Mouse (Mus musculus): ENCODE results near the gene Emcn. TPM values are rescaled to one million over a fixed set of nuclear protein-coding genes. Genes with fewer than 3 reads are reported as not detected.

The Emcn gene
- polyA plus RNA-seq (2015; fragmentation: Nextera tagmentation; extraction: Ambion mirVana): 2.1 and 2.2 TPM in 2 replicates

- Histone ChIP-seq H3K4me3 (replicated peaks) (no peak within 1 kb of the TSS), H3K27me3 (no peaks in the 10 kb centered on the region), H3K4me1 (replicated peaks) (no peaks in the 10 kb centered on the region), H3K4me2 (no peak within 1 kb of the TSS), H3K9ac (no peak within 1 kb of the TSS), H3K36me3 (replicated peaks) (no peaks in the 10 kb centered on the region), H3K27ac (replicated peaks) (no peak within 1 kb of the TSS), H3K9me3 (replicated peaks) (no peaks in the 10 kb centered on the region)
- 14% methylated on average over 8 of the region's 8 CpGs for WGBS (ENCODE audit: insufficient replicate concordance)
- no peak for ATAC-seq (ENCODE audit: insufficient read depth)
Measured at GRCm38 (mm10) chr3:137340938-137341337, at the start of gene Emcn. Gene Emcn (plus strand): TSS chr3:137341067.

GRCm38 (mm10) chr3:137293174-137293591 is 47.7 kb upstream of the Emcn start:
- WGBS (ENCODE audit: insufficient replicate concordance): 2% methylated on average over 6 of the region's 6 CpGs
- ATAC-seq (ENCODE audit: insufficient read depth): no peak
- no peaks in the 10 kb centered on the region for H3K4me1 ChIP-seq (replicated peaks)
- H3K36me3 ChIP-seq (replicated peaks): no peaks in the 10 kb centered on the region
- no peaks in the 10 kb centered on the region for H3K9me3 ChIP-seq (replicated peaks)
- no peak overlapping the region for H3K9ac ChIP-seq
- no peak overlapping the region for H3K4me3 ChIP-seq (replicated peaks)
- no peak overlapping the region for H3K4me2 ChIP-seq
- no peaks in the 10 kb centered on the region for H3K27me3 ChIP-seq
- no peak overlapping the region for H3K27ac ChIP-seq (replicated peaks)

GRCm38 (mm10) chr3:137298230-137298629 is 42.6 kb upstream of the Emcn start:
- ATAC-seq (ENCODE audit: insufficient read depth): no peak
- Histone ChIP-seq H3K27me3 (no peaks in the 10 kb centered on the region), H3K9ac (no peak overlapping the region), H3K4me2 (no peak overlapping the region), H3K4me1 (replicated peaks) (no peaks in the 10 kb centered on the region), H3K4me3 (replicated peaks) (no peak overlapping the region), H3K27ac (replicated peaks) (no peak overlapping the region), H3K36me3 (replicated peaks) (no peaks in the 10 kb centered on the region), H3K9me3 (replicated peaks) (no peaks in the 10 kb centered on the region)
- WGBS (ENCODE audit: insufficient replicate concordance): 47% methylated on average over 2 of the region's 2 CpGs

- H3K9ac ChIP-seq: no peak overlapping the region
- H3K9me3 ChIP-seq (replicated peaks): no peaks in the 10 kb centered on the region
- ATAC-seq (ENCODE audit: insufficient read depth): no peak
- 34% methylated on average over 3 of the region's 3 CpGs for WGBS (ENCODE audit: insufficient replicate concordance)
- H3K27me3 ChIP-seq: no peaks in the 10 kb centered on the region
- H3K4me1 ChIP-seq (replicated peaks): no peaks in the 10 kb centered on the region
- no peak overlapping the region for H3K4me3 ChIP-seq (replicated peaks)
- no peaks in the 10 kb centered on the region for H3K36me3 ChIP-seq (replicated peaks)
- H3K27ac ChIP-seq (replicated peaks): no peak overlapping the region
- H3K4me2 ChIP-seq: no peak overlapping the region
Measured at GRCm38 (mm10) chr3:137300210-137300609, 40.7 kb upstream of the Emcn start.

- Histone ChIP-seq H3K9me3 (replicated peaks) (no peaks in the 10 kb centered on the region), H3K4me2 (no peak overlapping the region), H3K27me3 (no peaks in the 10 kb centered on the region), H3K36me3 (replicated peaks) (no peaks in the 10 kb centered on the region), H3K27ac (replicated peaks) (no peak overlapping the region), H3K4me3 (replicated peaks) (no peak overlapping the region), H3K4me1 (replicated peaks) (no peaks in the 10 kb centered on the region), H3K9ac (no peak overlapping the region)
- ATAC-seq (ENCODE audit: insufficient read depth): no peak
Measured at GRCm38 (mm10) chr3:137301195-137301594, 39.7 kb upstream of the Emcn start.

- Histone ChIP-seq H3K27me3 (no peaks in the 10 kb centered on the region), H3K4me3 (replicated peaks) (no peak overlapping the region), H3K36me3 (replicated peaks) (no peaks in the 10 kb centered on the region), H3K27ac (replicated peaks) (no peak overlapping the region), H3K4me1 (replicated peaks) (no peaks in the 10 kb centered on the region), H3K4me2 (no peak overlapping the region), H3K9me3 (replicated peaks) (no peaks in the 10 kb centered on the region), H3K9ac (no peak overlapping the region)
- ATAC-seq (ENCODE audit: insufficient read depth): no peak
- WGBS (ENCODE audit: insufficient replicate concordance): 53% methylated on average over 4 of the region's 4 CpGs
Measured at GRCm38 (mm10) chr3:137302804-137303203, 38.1 kb upstream of the Emcn start.

GRCm38 (mm10) chr3:137309959-137310358 is 30.9 kb upstream of the Emcn start:
- no peaks in the 10 kb centered on the region for H3K27me3 ChIP-seq

GRCm38 (mm10) chr3:137312540-137312939 is 28.3 kb upstream of the Emcn start:
- WGBS (ENCODE audit: insufficient replicate concordance): 52% methylated on average over 3 of the region's 3 CpGs
- Histone ChIP-seq H3K4me2 (no peak overlapping the region), H3K9ac (no peak overlapping the region)

More at GRCm38 (mm10) chr3:137309959-137310358, 30.9 kb upstream of the Emcn start:
- Histone ChIP-seq H3K36me3 (replicated peaks) (no peaks in the 10 kb centered on the region), H3K4me2 (no peak overlapping the region), H3K27ac (replicated peaks) (no peak overlapping the region), H3K4me1 (replicated peaks) (no peaks in the 10 kb centered on the region), H3K9me3 (replicated peaks) (no peaks in the 10 kb centered on the region), H3K9ac (no peak overlapping the region), H3K4me3 (replicated peaks) (no peak overlapping the region)
- no peak for ATAC-seq (ENCODE audit: insufficient read depth)

GRCm38 (mm10) chr3:137313775-137314362 is 27.0 kb upstream of the Emcn start:
- H3K4me2 ChIP-seq: no peak overlapping the region
- no peak overlapping the region for H3K4me3 ChIP-seq (replicated peaks)
- 66% methylated on average over 2 of the region's 2 CpGs for WGBS (ENCODE audit: insufficient replicate concordance)
- no peaks in the 10 kb centered on the region for H3K4me1 ChIP-seq (replicated peaks)
- no peaks in the 10 kb centered on the region for H3K36me3 ChIP-seq (replicated peaks)
- H3K9ac ChIP-seq: no peak overlapping the region
- H3K27me3 ChIP-seq: no peaks in the 10 kb centered on the region
- H3K27ac ChIP-seq (replicated peaks): no peak overlapping the region
- no peak for ATAC-seq (ENCODE audit: insufficient read depth)
- no peaks in the 10 kb centered on the region for H3K9me3 ChIP-seq (replicated peaks)

More at GRCm38 (mm10) chr3:137312540-137312939, 28.3 kb upstream of the Emcn start:
- no peak overlapping the region for H3K4me3 ChIP-seq (replicated peaks)
- no peak for ATAC-seq (ENCODE audit: insufficient read depth)
- H3K27ac ChIP-seq (replicated peaks): no peak overlapping the region
- no peaks in the 10 kb centered on the region for H3K4me1 ChIP-seq (replicated peaks)
- H3K36me3 ChIP-seq (replicated peaks): no peaks in the 10 kb centered on the region
- no peaks in the 10 kb centered on the region for H3K27me3 ChIP-seq
- H3K9me3 ChIP-seq (replicated peaks): no peaks in the 10 kb centered on the region

- no peak overlapping the region for H3K27ac ChIP-seq (replicated peaks)
- no peak overlapping the region for H3K9ac ChIP-seq
- 75% methylated on average over 2 of the region's 2 CpGs for WGBS (ENCODE audit: insufficient replicate concordance)
- no peaks in the 10 kb centered on the region for H3K27me3 ChIP-seq
- H3K4me3 ChIP-seq (replicated peaks): no peak overlapping the region
- no peak overlapping the region for H3K4me2 ChIP-seq
- H3K4me1 ChIP-seq (replicated peaks): no peaks in the 10 kb centered on the region
- ATAC-seq (ENCODE audit: insufficient read depth): no peak
- no peaks in the 10 kb centered on the region for H3K9me3 ChIP-seq (replicated peaks)
- no peaks in the 10 kb centered on the region for H3K36me3 ChIP-seq (replicated peaks)
Measured at GRCm38 (mm10) chr3:137318371-137318770, 22.5 kb upstream of the Emcn start.

GRCm38 (mm10) chr3:137319950-137320349 is 20.9 kb upstream of the Emcn start:
- WGBS (ENCODE audit: insufficient replicate concordance): 40% methylated on average over 1 of the region's 1 CpGs
- no peaks in the 10 kb centered on the region for H3K36me3 ChIP-seq (replicated peaks)
- H3K4me3 ChIP-seq (replicated peaks): no peak overlapping the region
- no peaks in the 10 kb centered on the region for H3K4me1 ChIP-seq (replicated peaks)
- no peak overlapping the region for H3K4me2 ChIP-seq
- H3K27ac ChIP-seq (replicated peaks): no peak overlapping the region
- no peak for ATAC-seq (ENCODE audit: insufficient read depth)
- no peaks in the 10 kb centered on the region for H3K27me3 ChIP-seq
- H3K9me3 ChIP-seq (replicated peaks): no peaks in the 10 kb centered on the region
- no peak overlapping the region for H3K9ac ChIP-seq

- H3K4me1 ChIP-seq (replicated peaks): no peaks in the 10 kb centered on the region
- no peak overlapping the region for H3K27ac ChIP-seq (replicated peaks)
- no peaks in the 10 kb centered on the region for H3K9me3 ChIP-seq (replicated peaks)
- H3K4me2 ChIP-seq: no peak overlapping the region
- H3K27me3 ChIP-seq: no peaks in the 10 kb centered on the region
- H3K36me3 ChIP-seq (replicated peaks): no peaks in the 10 kb centered on the region
- H3K9ac ChIP-seq: no peak overlapping the region
- 24% methylated on average over 12 of the region's 12 CpGs for WGBS (ENCODE audit: insufficient replicate concordance)
- no peak for ATAC-seq (ENCODE audit: insufficient read depth)
- H3K4me3 ChIP-seq (replicated peaks): no peak overlapping the region
Measured at GRCm38 (mm10) chr3:137322304-137322703, 18.6 kb upstream of the Emcn start.
